Mouse (Mus musculus) hematopoietic stem cell, adult 5-6 weeks (primary cell): ENCODE results near the gene Itgb3. TPM values are rescaled to one million over a fixed set of nuclear protein-coding genes. Genes with fewer than 3 reads are reported as not detected.
A peak's percentile ranks its signal among the peaks of the same experiment; 100 is the strongest.

ENCODE experiments used
- ATAC-seq, 2 experiments: fragments of 125-278 bp in 1 of 2; replicated peaks in 1 of 2; 2 replicates each; pipeline ENCODE4 v1.8.0; 2016 to 2017; ENCODE audit warnings: inconsistent platforms in 2 of 2, mild to moderate bottlenecking in 2 of 2, moderate number of reproducible peaks in 2 of 2, low read depth in 1 of 2, moderate TSS enrichment in 1 of 2; ENCODE audit not compliant: low FRiP score in 2 of 2, poor library complexity in 2 of 2, severe bottlenecking in 2 of 2, insufficient read depth in 1 of 2, low TSS enrichment in 1 of 2
- total RNA-seq: library from RNA; stranded (forward); fragments of 172-1452, 232-1000 nt; gene quantifications from 2 replicates; pipeline ENCODE4 v1.2.3, GENCODE M21; 2017

Itgb3 gene
- total RNA-seq, 1 experiment from 2014 or later = 9.6 TPM

DNA sequence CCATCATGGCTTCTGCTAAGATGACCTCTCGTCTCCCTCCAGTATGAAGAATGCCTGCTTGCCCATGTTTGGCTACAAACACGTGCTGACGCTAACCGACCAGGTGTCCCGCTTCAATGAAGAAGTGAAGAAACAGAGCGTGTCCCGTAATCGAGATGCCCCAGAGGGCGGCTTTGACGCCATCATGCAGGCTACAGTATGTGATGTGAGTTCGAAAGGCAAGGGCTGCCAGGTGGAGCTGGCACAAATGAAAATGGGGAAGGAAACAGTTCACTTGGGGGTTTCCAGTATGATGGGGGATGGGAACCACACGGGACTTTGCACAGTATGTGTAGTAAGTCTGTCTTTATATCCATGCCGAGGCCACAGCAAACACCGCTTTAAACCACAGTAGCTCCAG is 29.2 kb downstream of the Itgb3 start:
- ATAC-seq = peak; percentile 80 to 85

DNA sequence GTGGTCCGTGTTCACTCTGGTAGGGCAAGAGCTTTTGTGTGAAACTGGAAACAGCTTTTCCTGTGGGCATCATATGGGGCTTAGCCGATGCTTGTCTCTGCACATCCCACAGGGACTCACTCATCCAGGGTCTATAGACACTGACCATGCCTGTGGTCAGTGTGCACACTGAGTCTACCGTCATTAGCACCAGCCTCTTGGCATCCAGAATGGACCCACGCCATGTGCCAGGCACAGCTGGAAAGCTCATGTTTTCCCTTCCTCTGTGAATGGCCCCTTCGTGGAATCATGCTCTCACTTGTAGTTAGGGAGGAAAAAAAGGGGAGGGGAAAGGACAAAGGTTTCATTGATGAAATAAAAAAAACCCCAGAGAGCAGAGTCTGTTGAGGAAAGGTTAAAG is 30.2 kb downstream of the Itgb3 start:
- ATAC-seq = no peak

DNA sequence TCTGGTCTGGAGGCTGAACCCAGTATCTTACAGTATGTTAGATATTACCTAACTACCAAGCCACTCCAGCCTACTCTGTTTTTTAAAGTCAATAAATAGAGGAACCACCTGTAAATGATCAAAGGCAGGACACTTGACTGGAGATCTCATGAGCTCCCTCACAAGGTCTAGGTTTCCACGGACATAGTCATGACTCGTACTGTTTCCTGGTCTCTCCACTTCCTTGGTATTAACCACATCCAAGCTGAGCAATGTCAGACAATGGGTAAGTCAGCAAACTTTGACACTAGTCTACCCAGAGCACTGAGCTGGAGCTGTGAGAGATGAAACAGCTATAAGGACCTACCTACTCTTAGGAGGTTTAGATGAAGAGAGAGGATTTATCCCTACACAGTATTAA is 31.1 kb downstream of the Itgb3 start:
- peak; percentile 30 to 32; a peak in 2 of 4 replicates for ATAC-seq

DNA sequence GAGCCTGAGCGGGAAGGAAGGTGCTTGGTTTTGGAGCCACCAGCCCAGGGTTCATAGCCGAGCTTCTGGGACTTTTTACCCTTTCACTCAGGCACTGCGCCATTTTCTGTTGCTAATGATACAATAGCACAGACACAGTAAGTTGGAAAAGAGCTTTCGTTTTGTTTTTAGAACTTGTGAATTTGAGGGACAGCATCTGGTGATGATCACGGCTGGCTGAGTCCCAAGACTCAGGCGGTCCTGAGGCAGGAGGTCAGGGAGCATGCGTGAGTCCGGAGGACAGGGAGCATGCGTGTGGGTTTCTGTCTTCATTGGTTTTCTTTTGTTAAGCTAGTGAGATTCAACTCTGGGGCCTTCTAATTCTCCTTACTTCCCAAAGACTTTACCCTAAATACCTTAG is 31.8 kb downstream of the Itgb3 start:
- no peak for ATAC-seq

DNA sequence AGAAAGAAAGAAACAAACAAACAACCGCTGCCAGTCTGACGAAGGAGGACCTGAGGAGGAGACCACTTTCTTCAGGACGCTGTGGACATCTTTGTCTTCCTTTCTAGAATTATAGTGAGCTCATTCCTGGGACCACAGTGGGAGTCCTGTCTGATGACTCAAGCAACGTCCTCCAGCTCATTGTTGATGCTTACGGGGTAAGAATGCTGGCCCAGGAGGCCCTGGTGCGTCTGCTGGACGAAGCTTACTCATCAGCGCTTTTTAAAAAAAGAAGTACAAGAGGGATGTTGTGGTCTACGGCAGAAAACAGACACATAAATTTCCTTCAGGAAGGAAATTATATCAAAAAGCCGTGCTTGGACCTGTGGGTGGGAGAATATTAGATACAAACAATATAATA is 33.1 kb downstream of the Itgb3 start:
- ATAC-seq = no peak

DNA sequence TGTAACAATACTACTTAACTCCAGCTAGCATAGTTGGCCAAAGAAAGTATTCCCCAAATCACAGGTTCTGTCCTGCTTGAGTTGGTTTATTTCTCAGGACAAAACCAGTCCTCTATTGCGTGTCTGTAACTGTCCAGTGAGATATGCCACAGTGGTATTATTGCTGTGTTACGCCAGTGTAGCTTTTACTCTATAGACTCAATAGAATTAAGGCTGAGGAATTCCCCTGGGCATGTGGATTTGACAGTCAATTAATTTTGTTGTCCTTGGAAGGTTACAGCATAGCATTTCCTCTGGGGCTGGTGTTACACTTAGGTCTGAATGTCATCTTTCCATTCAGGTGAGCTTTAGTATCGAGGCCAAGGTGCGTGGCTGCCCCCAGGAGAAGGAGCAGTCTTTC is 35.4 kb downstream of the Itgb3 start:
- no peak for ATAC-seq

DNA sequence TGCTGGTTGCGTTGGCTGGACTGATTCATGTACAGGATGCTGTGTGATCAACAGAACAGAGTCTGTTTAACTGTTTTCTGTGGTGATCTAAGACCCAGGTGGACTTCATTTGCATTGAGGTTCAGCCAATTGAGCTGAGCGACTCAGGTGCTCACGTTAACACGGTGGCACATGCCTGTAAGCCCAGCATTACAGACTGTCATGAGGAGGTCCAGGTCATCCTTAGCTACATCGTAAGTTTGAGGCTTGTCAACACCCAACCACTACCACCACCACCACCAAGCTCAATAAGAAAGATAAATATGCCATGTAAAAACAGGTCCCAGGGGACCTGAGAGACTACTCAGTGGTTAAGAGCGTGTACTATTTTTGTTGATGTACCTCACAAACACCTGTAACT is 37.6 kb downstream of the Itgb3 start:
- no peak for ATAC-seq

DNA sequence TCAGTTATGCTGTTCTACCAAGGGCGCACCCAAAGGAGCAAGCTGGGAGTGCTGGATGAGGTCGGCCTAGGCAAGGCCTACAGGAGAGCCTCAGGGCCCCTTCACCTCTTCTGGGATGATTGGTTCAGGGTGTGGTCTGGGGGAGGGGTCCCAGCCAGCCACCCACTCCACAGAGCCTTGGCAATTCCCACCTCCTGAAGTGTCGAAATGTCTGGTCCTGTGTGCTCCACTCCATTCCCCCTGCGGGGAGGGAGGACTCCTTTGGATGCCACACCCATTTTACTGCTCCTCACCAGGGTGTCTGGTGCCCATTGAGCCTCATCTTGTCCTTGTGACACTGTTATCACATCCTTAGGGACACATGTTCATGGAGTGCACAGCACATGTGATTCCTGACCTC is 38.4 kb downstream of the Itgb3 start:
- no peak for ATAC-seq

DNA sequence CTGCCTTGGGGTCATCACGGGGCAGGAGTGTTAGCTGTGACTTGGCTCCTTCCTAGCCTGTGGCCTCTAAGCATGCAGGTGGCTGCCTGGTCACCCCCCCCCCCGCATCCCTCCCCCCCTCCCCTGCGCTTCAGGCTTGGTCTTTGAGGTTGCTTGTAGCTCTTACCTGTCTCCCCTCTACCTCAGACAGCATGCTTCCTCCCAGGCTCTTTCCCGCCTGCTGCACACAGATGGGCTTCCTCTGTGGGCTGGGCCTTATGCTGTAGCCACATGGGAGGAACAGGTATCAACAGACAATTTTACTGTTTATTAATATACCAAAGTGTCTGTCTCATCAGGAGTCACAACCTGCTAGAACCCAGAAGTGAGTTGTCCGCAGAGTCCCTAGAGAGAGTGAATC is 38.8 kb downstream of the Itgb3 start:
- ATAC-seq = 0 out of 4 replicates have a peak, but pooled peaks of 1 of the 2 experiments have one; percentile 18

DNA sequence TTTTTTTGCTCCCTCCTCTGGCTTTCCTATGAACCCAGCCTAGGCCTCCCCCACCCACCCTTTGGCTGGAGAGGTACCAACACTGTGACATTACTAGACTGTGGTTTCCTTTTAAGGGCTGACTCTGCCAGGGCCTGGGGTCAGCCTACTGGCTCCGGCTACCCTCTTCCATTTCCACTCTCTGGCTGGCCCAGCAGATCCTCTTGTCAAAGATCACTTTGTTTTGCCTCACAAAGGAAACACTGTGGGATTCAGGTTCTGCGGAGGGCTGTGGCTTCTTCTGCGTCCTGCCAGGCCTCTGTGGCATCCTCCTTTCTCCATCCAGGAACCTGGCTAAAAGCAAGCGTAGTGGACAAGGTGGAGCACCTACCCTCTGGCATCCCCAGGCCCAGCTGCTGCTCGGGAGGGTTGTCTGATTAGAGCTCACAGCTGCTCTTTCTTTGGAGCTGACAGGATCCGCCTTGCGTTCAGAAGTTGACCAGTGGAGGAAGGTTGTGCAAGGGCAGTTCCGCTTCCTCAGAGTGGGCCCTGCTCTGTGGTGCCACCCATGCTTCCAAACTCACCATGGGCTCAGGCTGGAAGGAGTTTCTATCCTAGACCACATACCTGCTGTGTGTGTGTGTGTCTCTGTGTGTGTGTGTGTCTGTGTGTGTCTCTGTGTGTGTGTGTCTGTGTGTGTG is 39.5 kb downstream of the Itgb3 start:
- ATAC-seq = peak; percentile 50 to 84

DNA sequence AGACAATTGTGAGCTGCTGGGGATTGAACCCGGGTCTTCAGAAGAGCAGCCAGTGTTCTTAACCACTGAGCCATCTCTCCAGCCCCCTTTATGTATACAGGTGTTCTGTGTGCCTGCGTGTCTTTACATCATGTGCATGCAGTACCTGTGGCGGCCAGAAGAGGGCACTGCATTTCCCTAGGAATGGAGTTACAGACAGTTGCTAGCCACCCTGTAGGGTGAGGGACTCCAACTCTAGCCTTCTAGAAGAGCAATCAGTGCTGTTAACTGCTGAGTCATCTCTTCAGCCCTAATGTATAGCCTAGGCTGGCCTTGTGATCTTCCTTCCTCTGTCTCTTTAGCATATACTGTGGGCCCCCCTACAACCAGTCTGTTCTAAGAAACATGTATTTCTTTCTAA is 40.8 kb downstream of the Itgb3 start:
- peak in 1 of 2 experiments; percentile 46; a peak in 1 of 4 replicates for ATAC-seq

DNA sequence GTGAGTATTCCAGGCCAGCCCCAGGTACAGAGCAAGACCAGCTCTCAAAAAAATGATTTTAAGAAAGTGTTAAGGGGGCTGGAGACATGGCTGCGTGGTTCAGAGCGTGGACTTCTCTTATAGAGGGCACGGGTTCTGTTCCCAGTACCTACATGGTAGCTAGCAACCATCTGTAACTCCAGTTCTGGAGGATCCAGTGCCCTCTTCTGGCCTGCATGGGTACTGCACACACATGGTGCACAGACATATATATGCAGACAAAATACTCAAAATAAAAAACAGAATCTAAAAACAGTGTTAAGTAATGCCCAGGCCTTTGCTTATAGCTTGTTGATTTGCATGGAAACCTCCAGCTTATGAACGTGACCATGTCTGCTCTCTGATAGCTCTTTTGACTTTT is 52.8 kb downstream of the Itgb3 start:
- no peak for ATAC-seq

DNA sequence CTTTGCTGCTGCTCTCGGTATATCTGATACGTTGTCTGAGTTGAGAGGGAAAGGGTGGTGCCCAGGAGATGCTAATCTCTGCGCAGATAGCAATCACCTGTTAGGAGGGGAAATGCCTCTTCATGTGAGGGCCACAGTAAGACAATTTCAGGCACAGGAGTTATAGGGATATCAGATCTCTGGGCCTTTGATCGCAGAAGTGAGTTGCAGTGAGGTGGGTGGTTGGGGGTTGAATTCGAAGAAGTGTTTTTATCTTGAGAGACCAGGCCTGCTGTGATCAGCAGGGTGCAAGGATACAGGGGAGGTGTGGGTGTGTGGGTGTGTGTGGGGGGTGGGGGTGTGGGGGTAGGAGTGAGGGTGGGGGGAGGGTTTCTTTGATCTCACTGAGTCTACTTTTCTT is 53.3 kb downstream of the Itgb3 start:
- ATAC-seq = no peak

DNA sequence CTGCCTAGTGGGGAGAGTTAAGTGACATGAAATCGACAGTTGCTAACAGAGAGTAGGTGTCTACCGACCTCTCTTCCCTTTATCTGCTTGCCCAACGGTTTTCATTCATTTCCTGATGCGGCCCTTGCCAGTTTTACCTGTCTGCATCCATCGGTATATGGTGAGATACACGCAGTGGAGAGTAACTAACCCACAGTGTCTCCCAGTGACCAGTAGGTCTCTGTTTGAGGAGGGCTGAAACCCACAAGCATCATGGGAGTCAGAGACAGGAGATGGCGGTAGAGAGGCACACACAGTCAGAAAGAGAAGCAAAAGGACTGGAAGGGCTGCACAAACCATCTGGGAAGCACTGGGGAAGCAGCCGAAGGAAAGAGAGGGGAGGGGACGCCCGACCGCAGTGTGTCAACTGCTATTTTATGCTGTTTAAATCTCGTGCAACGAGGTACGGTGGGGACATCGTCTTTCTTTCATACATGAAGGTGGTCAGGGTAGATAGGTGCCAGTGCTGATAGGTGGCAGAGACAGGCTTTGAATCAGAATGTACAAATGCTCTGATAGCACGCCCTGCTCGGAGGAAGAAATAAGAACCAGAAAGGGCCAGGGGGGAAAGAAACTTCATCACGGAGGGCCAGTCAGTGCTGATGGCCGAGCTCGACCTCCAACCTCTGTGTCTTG is 53.9 kb downstream of the Itgb3 start:
- ATAC-seq = no peak

DNA sequence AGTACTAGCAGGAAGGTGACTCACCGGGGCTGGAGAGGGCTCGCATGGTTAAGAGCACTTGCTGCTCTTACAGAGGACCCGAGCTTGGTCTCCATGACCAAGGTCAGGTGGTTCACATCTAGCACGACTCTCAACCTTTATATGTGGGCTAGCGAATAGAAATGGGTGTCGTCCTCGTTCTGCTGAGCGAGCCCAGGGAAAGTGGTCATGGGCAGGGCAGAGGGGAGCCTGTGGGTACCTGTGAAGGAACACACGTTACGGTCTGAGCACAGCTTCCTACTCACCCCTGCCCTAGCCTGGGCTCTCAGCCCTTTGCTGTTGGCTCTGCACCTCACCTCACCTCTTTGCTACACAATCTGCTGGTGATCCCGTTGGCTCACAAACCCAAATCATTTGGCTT is 54.8 kb downstream of the Itgb3 start:
- ATAC-seq = no peak

DNA sequence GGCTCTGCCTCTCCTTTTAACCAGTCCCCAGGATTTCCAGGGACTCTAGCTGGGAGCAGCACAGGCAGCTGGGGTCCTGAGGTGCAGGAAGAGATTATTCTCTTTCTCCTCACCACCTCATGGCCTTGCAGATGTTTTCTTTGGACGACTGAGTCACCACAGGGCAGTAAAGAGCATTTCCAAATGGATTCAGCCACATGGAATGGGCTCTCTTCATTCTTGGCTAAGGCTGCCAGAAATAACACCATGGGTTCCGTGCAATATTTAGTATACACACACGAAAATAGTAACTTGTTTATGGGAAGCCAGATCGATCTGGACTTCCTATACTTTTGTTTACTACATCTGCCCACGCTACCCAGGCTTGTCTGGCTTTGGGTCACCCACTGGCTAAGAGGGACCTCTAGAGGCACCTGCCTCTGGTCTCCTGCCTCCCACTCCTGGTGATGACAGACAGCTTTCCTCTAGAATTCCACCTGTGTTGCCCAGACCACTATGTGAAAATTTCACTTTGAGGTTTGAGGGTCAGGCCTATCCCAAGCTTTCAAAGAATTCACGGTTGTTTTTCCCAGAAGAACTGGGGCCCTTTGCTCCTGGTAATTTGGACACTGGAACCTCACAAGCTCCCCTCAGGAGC is 55.6 kb downstream of the Itgb3 start:
- no peak for ATAC-seq

DNA sequence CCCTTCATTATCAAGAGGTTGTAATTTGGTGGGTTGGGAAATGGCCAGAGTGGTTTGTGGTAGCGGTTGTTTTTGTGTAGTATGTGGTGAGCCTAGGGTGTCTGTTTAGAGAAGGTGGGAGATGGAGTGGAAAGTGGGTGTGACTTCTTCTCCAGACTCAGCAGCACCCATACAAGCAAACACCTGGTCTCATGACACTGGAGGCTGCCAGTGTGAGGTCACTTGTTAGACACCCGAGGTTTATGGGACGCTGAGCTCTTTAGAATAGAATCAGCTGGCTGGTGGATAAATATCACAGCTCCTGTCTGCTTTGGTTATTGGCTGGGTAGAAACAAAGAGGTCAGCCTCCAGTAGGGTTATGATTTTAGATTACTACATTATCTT is 56.1 kb downstream of the Itgb3 start:
- no peak for ATAC-seq

DNA sequence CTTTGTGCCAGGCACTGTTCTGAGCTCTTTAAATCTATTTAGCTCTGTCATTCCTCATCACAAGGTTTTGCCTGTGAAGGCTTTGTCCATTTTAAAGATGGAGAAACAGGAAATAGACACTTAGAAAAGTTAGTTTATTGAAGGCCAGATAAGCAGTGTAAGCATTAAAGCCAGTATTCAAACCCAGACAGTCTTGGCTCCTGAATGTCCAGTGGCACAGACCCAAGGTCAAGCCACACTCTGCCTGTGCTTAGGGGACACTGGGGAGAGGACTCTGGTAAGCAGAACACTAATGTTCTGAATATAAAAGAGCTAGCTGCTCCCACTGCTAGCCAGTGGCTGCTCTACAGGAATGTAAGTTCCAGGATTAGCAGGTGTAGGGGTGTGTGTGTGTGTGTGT is 56.6 kb downstream of the Itgb3 start:
- ATAC-seq = no peak

DNA sequence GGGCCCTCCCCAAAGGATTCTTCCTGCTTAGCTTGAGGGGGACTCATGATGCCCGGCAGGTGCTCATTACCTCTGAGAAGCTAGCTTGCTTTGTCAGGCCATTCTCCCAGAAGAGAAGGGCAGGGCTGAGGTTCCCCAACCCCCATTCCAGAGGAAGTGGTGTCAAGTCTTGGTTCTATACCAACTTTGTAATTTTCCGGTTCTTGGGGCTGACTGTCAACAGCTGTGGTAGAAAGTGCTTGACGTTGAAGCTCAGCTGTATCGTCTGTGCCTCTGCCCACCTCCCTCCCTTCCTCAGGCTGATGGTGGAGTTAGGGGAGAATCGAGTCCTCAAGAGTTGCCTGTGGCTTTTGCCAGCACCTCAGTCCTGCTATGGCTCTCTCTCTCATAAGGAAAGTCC is 59.6 kb downstream of the Itgb3 start:
- ATAC-seq = peak; percentile 90
